Mouse (Mus musculus) bone marrow, adult 2 months (tissue): ENCODE results near the gene G3bp1. TPM values are rescaled to one million over a fixed set of nuclear protein-coding genes. Genes with fewer than 3 reads are reported as not detected.
A peak's percentile ranks its signal among the peaks of the same experiment; 100 is the strongest.

Experiments used
- H3K27ac ChIP-seq: fragments of 200-500 bp; 2 replicates; pipeline ENCODE4 v1.5.1; 2012; ENCODE audit warnings: low read depth, mild to moderate bottlenecking, control low read depth, inconsistent platforms, low read length; ENCODE audit not compliant: control insufficient read depth, poor library complexity, insufficient read depth
- H3K4me1 ChIP-seq: fragments of 200-500 bp; 2 replicates; pipeline ENCODE4 v1.6.1; 2011; ENCODE audit warnings: low read length; ENCODE audit not compliant: control insufficient read depth, insufficient read depth
- H3K4me3 ChIP-seq: fragments of 200-500 bp; replicated peaks from 2 replicates; pipeline ENCODE3; 2011; ENCODE audit warnings: mild to moderate bottlenecking, low read depth, low read length, control low read depth; ENCODE audit not compliant: control insufficient read depth
- CTCF ChIP-seq: fragments of 200-500 bp; IDR thresholded peaks from 2 replicates; pipeline ENCODE4 v1.5.1; 2011; ENCODE audit warnings: low read length, control low read depth; ENCODE audit not compliant: control insufficient read depth, insufficient read depth
- POLR2A ChIP-seq: fragments of 200-500 bp; IDR thresholded peaks from 2 replicates; pipeline ENCODE4 v1.6.1; 2011; ENCODE audit warnings: low read depth, mild to moderate bottlenecking, control low read depth, low read length, borderline replicate concordance; ENCODE audit not compliant: control insufficient read depth
- WGBS: fragments of 180-500 bp; shearing (Covaris S2); methylation state at CpG from one replicate; pipeline ENCODE4 v1.1.7; 2018; 5-methylcytosine and 5-hydroxymethylcytosine counted together
- polyA plus RNA-seq: library from polyadenylated mRNA; stranded (reverse); fragments of >200 nt; gene quantifications from 2 replicates; pipeline ENCODE4 v1.2.4, GENCODE M21; 2011; ENCODE audit warnings: low replicate concordance; ENCODE audit not compliant: missing spikeins, insufficient read depth, insufficient read length

Gene G3bp1
- polyA plus RNA-seq, 1 experiment, result 38.1 TPM

GRCm38 (mm10) chr11:55469923-55470691 lies 622 bp downstream of the G3bp1 start:
- Histone ChIP-seq H3K27ac (peak overlapping the region; percentile 48; the same call in 1 of the 2 replicates), H3K4me3 (peak overlapping the region; percentile 78), H3K4me1 (peaks cover 3% of the 10 kb centered on the region; the same call in 1 of the 2 replicates)
- under 1% methylated on average over 46 of the region's 46 CpGs for WGBS
- TF ChIP-seq POLR2A, result no peak
- TF ChIP-seq CTCF, result no peak

GRCm38 (mm10) chr11:55470761-55471160 lies 1.3 kb downstream of the G3bp1 start:
- peaks cover 3% of the 10 kb centered on the region; the same call in 1 of the 2 replicates for H3K4me1 ChIP-seq
- no peak for TF ChIP-seq POLR2A
- no peak for TF ChIP-seq CTCF
- WGBS, result 11% methylated on average over 8 of the region's 8 CpGs
- peak overlapping the region; percentile 61 for H3K4me3 ChIP-seq
- H3K27ac ChIP-seq, result no peak overlapping the region

GRCm38 (mm10) chr11:55471467-55471866 lies 2.0 kb downstream of the G3bp1 start:
- 59% methylated on average over 7 of the region's 7 CpGs for WGBS
- peaks cover 3% of the 10 kb centered on the region; the same call in 1 of the 2 replicates for H3K4me1 ChIP-seq
- no peak overlapping the region for H3K27ac ChIP-seq
- TF ChIP-seq POLR2A (no peak), CTCF (no peak)
- no peak overlapping the region for H3K4me3 ChIP-seq

- Histone ChIP-seq H3K4me3 (no peak overlapping the region), H3K4me1 (peaks cover 2% of the 10 kb centered on the region; the same call in 1 of the 2 replicates), H3K27ac (no peak overlapping the region)
- WGBS, result 45% methylated on average over 3 of the region's 3 CpGs
- TF ChIP-seq POLR2A (no peak), CTCF (no peak)
Observed at GRCm38 (mm10) chr11:55473219-55473618, 3.7 kb downstream of the G3bp1 start.

- Histone ChIP-seq H3K4me1 (peaks cover 3% of the 10 kb centered on the region), H3K4me3 (no peak overlapping the region), H3K27ac (no peak overlapping the region)
- WGBS, result 93% methylated on average over 7 of the region's 7 CpGs
- no peak for TF ChIP-seq CTCF
- TF ChIP-seq POLR2A, result no peak
Observed at GRCm38 (mm10) chr11:55485443-55485842, 16.0 kb downstream of the G3bp1 start.

GRCm38 (mm10) chr11:55496158-55496557 lies 26.7 kb downstream of the G3bp1 start:
- WGBS, result 94% methylated on average over 6 of the region's 6 CpGs
- TF ChIP-seq CTCF, result no peak
- TF ChIP-seq POLR2A, result no peak
- Histone ChIP-seq H3K4me1 (no peaks in the 10 kb centered on the region; the same call in 1 of the 2 replicates), H3K27ac (no peak overlapping the region), H3K4me3 (no peak overlapping the region)

GRCm38 (mm10) chr11:55497885-55498284 lies 28.4 kb downstream of the G3bp1 start:
- 65% methylated on average over 5 of the region's 5 CpGs for WGBS
- TF ChIP-seq CTCF (peak; percentile 70), POLR2A (no peak)
- no peaks in the 10 kb centered on the region; the same call in 1 of the 2 replicates for H3K4me1 ChIP-seq
- H3K27ac ChIP-seq, result no peak overlapping the region
- no peak overlapping the region for H3K4me3 ChIP-seq

- Histone ChIP-seq H3K4me1 (peaks cover 3% of the 10 kb centered on the region; the same call in 1 of the 2 replicates), H3K27ac (no peak overlapping the region), H3K4me3 (no peak overlapping the region)
- 81% methylated on average over 8 of the region's 8 CpGs for WGBS
- TF ChIP-seq CTCF (no peak), POLR2A (no peak)
Observed at GRCm38 (mm10) chr11:55501955-55502531, 32.6 kb downstream of the G3bp1 start.

- TF ChIP-seq CTCF (no peak), POLR2A (no peak)
- WGBS, result 52% methylated on average over 5 of the region's 5 CpGs
- H3K4me3 ChIP-seq, result no peak overlapping the region
- peaks cover 3% of the 10 kb centered on the region; the same call in 1 of the 2 replicates for H3K4me1 ChIP-seq
- no peak overlapping the region for H3K27ac ChIP-seq
Observed at GRCm38 (mm10) chr11:55502886-55503285, 33.4 kb downstream of the G3bp1 start.
